Mouse (Mus musculus): ENCODE data around the gene Ints7. TPM values are rescaled to one million over a fixed set of nuclear protein-coding genes. Genes with fewer than 3 reads are reported as not detected.

The Ints7 gene
- polyA plus RNA-seq, 2 experiments = 39.9 to 61.8 TPM

GRCm38 (mm10) chr1:191596076-191596475, 20.6 kb downstream of the Ints7 start:
- ATAC-seq (ENCODE audit: low FRiP score, low read depth) (no peak), DNase-seq (ENCODE audit: low spot score) (no peak)
- H3K4me1 ChIP-seq (ENCODE audit: control insufficient read depth, insufficient read depth, low read length) = no peaks in the 10 kb centered on the region
- no peak overlapping the region for H3K27ac ChIP-seq (replicated peaks; ENCODE audit: low read depth, low read length)
- peaks cover 67% of the 10 kb centered on the region for H3K36me3 ChIP-seq (ENCODE audit: control insufficient read depth, insufficient read depth, low read length)
- WGBS = 95% methylated on average over 8 of the region's 8 CpGs
- H3K4me3 ChIP-seq (replicated peaks; ENCODE audit: low read length) = no peak overlapping the region
- no peaks in the 10 kb centered on the region for H3K27me3 ChIP-seq (ENCODE audit: control insufficient read depth, insufficient read depth, low read length)
- H3K9ac ChIP-seq (ENCODE audit: low read depth, low read length, severe bottlenecking) = no peak overlapping the region
- no peak for TF ChIP-seq POLR2A (IDR thresholded peaks at IDR 0.05; ENCODE audit: borderline replicate concordance, extremely low read depth, insufficient read depth, insufficient read length)
- no peaks in the 10 kb centered on the region for H3K9me3 ChIP-seq (ENCODE audit: control insufficient read depth, low read length)
- no peak overlapping the region for H3K4me2 ChIP-seq (replicated peaks; ENCODE audit: low read depth, low read length, severe bottlenecking)

GRCm38 (mm10) chr1:191599210-191599609, 23.8 kb downstream of the Ints7 start:
- 80% methylated on average over 5 of the region's 5 CpGs for WGBS
- Histone ChIP-seq H3K9ac (ENCODE audit: low read depth, low read length, severe bottlenecking) (no peak overlapping the region), H3K27ac (replicated peaks; ENCODE audit: low read depth, low read length) (no peak overlapping the region), H3K36me3 (ENCODE audit: control insufficient read depth, insufficient read depth, low read length) (peaks cover 73% of the 10 kb centered on the region), H3K4me1 (ENCODE audit: control insufficient read depth, insufficient read depth, low read length) (no peaks in the 10 kb centered on the region), H3K4me2 (replicated peaks; ENCODE audit: low read depth, low read length, severe bottlenecking) (no peak overlapping the region), H3K9me3 (ENCODE audit: control insufficient read depth, low read length) (no peaks in the 10 kb centered on the region), H3K4me3 (replicated peaks; ENCODE audit: low read length) (no peak overlapping the region), H3K27me3 (ENCODE audit: control insufficient read depth, insufficient read depth, low read length) (no peaks in the 10 kb centered on the region)
- no peak for ATAC-seq (ENCODE audit: low FRiP score, low read depth)
- no peak for TF ChIP-seq POLR2A (IDR thresholded peaks at IDR 0.05; ENCODE audit: borderline replicate concordance, extremely low read depth, insufficient read depth, insufficient read length)
- no peak for DNase-seq (ENCODE audit: low spot score)

- Histone ChIP-seq H3K4me1 (ENCODE audit: control insufficient read depth, insufficient read depth, low read length) (no peaks in the 10 kb centered on the region), H3K4me2 (replicated peaks; ENCODE audit: low read depth, low read length, severe bottlenecking) (no peak overlapping the region), H3K9me3 (ENCODE audit: control insufficient read depth, low read length) (no peaks in the 10 kb centered on the region), H3K27ac (replicated peaks; ENCODE audit: low read depth, low read length) (no peak overlapping the region), H3K36me3 (ENCODE audit: control insufficient read depth, insufficient read depth, low read length) (peaks cover 86% of the 10 kb centered on the region), H3K4me3 (replicated peaks; ENCODE audit: low read length) (no peak overlapping the region), H3K27me3 (ENCODE audit: control insufficient read depth, insufficient read depth, low read length) (no peaks in the 10 kb centered on the region), H3K9ac (ENCODE audit: low read depth, low read length, severe bottlenecking) (no peak overlapping the region)
- ATAC-seq (ENCODE audit: low FRiP score, low read depth) (no peak), DNase-seq (ENCODE audit: low spot score) (no peak)
- 80% methylated on average over 3 of the region's 3 CpGs for WGBS
- no peak for TF ChIP-seq POLR2A (IDR thresholded peaks at IDR 0.05; ENCODE audit: borderline replicate concordance, extremely low read depth, insufficient read depth, insufficient read length)
Measured at GRCm38 (mm10) chr1:191604690-191605089, 29.3 kb downstream of the Ints7 start.

GRCm38 (mm10) chr1:191609051-191609450, 33.6 kb downstream of the Ints7 start:
- 98% methylated on average over 5 of the region's 6 CpGs for whole genome bisulfite sequencing
- Histone ChIP-seq H3K4me2 (replicated peaks; ENCODE audit: low read depth, low read length, severe bottlenecking) (no peak overlapping the region), H3K4me1 (ENCODE audit: control insufficient read depth, insufficient read depth, low read length) (no peaks in the 10 kb centered on the region), H3K9ac (ENCODE audit: low read depth, low read length, severe bottlenecking) (no peak overlapping the region), H3K9me3 (ENCODE audit: control insufficient read depth, low read length) (no peaks in the 10 kb centered on the region), H3K36me3 (ENCODE audit: control insufficient read depth, insufficient read depth, low read length) (peaks cover 89% of the 10 kb centered on the region), H3K4me3 (replicated peaks; ENCODE audit: low read length) (no peak overlapping the region), H3K27ac (replicated peaks; ENCODE audit: low read depth, low read length) (no peak overlapping the region), H3K27me3 (ENCODE audit: control insufficient read depth, insufficient read depth, low read length) (no peaks in the 10 kb centered on the region)
- no peak for TF ChIP-seq POLR2A (IDR thresholded peaks at IDR 0.05; ENCODE audit: borderline replicate concordance, extremely low read depth, insufficient read depth, insufficient read length)
- DNase-seq (ENCODE audit: low spot score) (no peak), ATAC-seq (ENCODE audit: low FRiP score, low read depth) (no peak)

GRCm38 (mm10) chr1:191609578-191609977, 34.1 kb downstream of the Ints7 start:
- Histone ChIP-seq H3K36me3 (ENCODE audit: control insufficient read depth, insufficient read depth, low read length) (peaks cover 91% of the 10 kb centered on the region), H3K9me3 (ENCODE audit: control insufficient read depth, low read length) (no peaks in the 10 kb centered on the region), H3K27ac (replicated peaks; ENCODE audit: low read depth, low read length) (no peak overlapping the region), H3K4me2 (replicated peaks; ENCODE audit: low read depth, low read length, severe bottlenecking) (no peak overlapping the region), H3K4me1 (ENCODE audit: control insufficient read depth, insufficient read depth, low read length) (no peaks in the 10 kb centered on the region), H3K9ac (ENCODE audit: low read depth, low read length, severe bottlenecking) (no peak overlapping the region), H3K4me3 (replicated peaks; ENCODE audit: low read length) (no peak overlapping the region), H3K27me3 (ENCODE audit: control insufficient read depth, insufficient read depth, low read length) (no peaks in the 10 kb centered on the region)
- DNase-seq (ENCODE audit: low spot score) (no peak), ATAC-seq (ENCODE audit: low FRiP score, low read depth) (no peak)
- no peak for TF ChIP-seq POLR2A (IDR thresholded peaks at IDR 0.05; ENCODE audit: borderline replicate concordance, extremely low read depth, insufficient read depth, insufficient read length)
- WGBS = 93% methylated on average over 1 of the region's 1 CpGs

- Histone ChIP-seq H3K4me3 (replicated peaks; ENCODE audit: low read length) (no peak overlapping the region), H3K9ac (ENCODE audit: low read depth, low read length, severe bottlenecking) (no peak overlapping the region), H3K4me2 (replicated peaks; ENCODE audit: low read depth, low read length, severe bottlenecking) (no peak overlapping the region), H3K27me3 (ENCODE audit: control insufficient read depth, insufficient read depth, low read length) (no peaks in the 10 kb centered on the region), H3K27ac (replicated peaks; ENCODE audit: low read depth, low read length) (no peak overlapping the region), H3K9me3 (ENCODE audit: control insufficient read depth, low read length) (no peaks in the 10 kb centered on the region), H3K4me1 (ENCODE audit: control insufficient read depth, insufficient read depth, low read length) (no peaks in the 10 kb centered on the region), H3K36me3 (ENCODE audit: control insufficient read depth, insufficient read depth, low read length) (peaks cover 93% of the 10 kb centered on the region)
- DNase-seq (ENCODE audit: low spot score) = no peak
- no peak for TF ChIP-seq POLR2A (IDR thresholded peaks at IDR 0.05; ENCODE audit: borderline replicate concordance, extremely low read depth, insufficient read depth, insufficient read length)
- 98% methylated on average over 7 of the region's 7 CpGs for WGBS
- no peak for ATAC-seq (ENCODE audit: low FRiP score, low read depth)
Measured at GRCm38 (mm10) chr1:191610357-191610756, 34.9 kb downstream of the Ints7 start.
